Mouse (Mus musculus) kidney, postnatal 36 days (tissue): ENCODE data around the gene Zfand4.

ENCODE experiments used
- DNase-seq, 2 experiments: peaks; one replicate each; pipeline ENCODE4 v3.0.0; 2021 to 2022; ENCODE audit warnings: mixed read lengths in 2 of 2

Zfand4 gene

GRCm38 (mm10) chr6:116378892-116379291 is 114.9 kb downstream of the Zfand4 start:
- no peak for DNase-seq
